Mouse (Mus musculus): ENCODE results near the gene Fam171a1.

Fam171a1 gene

GRCm38 (mm10) chr2:3273349-3273748 is 159.3 kb downstream of the Fam171a1 start:
- peak; percentile 37 for DNase-seq (ENCODE audit: low read depth)

- DNase-seq (ENCODE audit: low read depth) = no peak
These were observed 162.1 kb downstream of the Fam171a1 start for GRCm38 (mm10) chr2:3276106-3276505.
